Mouse (Mus musculus) midbrain, embryonic 14.5 days (tissue): ENCODE measurements around the gene E2f1. TPM values are rescaled to one million over a fixed set of nuclear protein-coding genes. Genes with fewer than 3 reads are reported as not detected.

Experiments
- ATAC-seq: fragments of 200-750 bp; cut with Nextera tagmentation; 2 replicates; pipeline ENCODE4 v1.8.0; 2017; ENCODE audit warnings: moderate number of reproducible peaks, moderate library complexity; ENCODE audit not compliant: low FRiP score, low TSS enrichment
- DNase-seq: peaks from one replicate; pipeline ENCODE4 v3.0.0-alpha.2; 2015
- H3K27ac ChIP-seq: fragments of 300-500 bp; sonication (generic); replicated peaks from 2 replicates; pipeline ENCODE4 v1.5.1; 2014; ENCODE audit warnings: mild to moderate bottlenecking, low read depth, low read length, moderate library complexity
- H3K27me3 ChIP-seq: fragments of 300-500 bp; sonication (generic); 2 replicates; pipeline ENCODE4 v1.6.1; 2014; ENCODE audit warnings: low read length, control low read depth, mixed read lengths; ENCODE audit not compliant: control insufficient read depth, insufficient read depth
- H3K36me3 ChIP-seq: fragments of 300-500 bp; sonication (generic); 2 replicates; pipeline ENCODE4 v1.6.1; 2014; ENCODE audit warnings: low read length, control low read depth; ENCODE audit not compliant: control insufficient read depth, insufficient read depth
- H3K4me1 ChIP-seq: fragments of 300-500 bp; sonication (generic); 2 replicates; pipeline ENCODE4 v1.6.1; 2014; ENCODE audit warnings: mild to moderate bottlenecking, antibody characterized with exemption, low read length, control low read depth; ENCODE audit not compliant: control insufficient read depth, insufficient read depth
- H3K4me2 ChIP-seq: fragments of 300-500 bp; sonication (generic); 2 replicates; pipeline ENCODE4 v1.6.1; 2014; ENCODE audit warnings: mild to moderate bottlenecking, low read length, moderate library complexity
- H3K4me3 ChIP-seq: fragments of 300-500 bp; sonication (generic); replicated peaks from 2 replicates; pipeline ENCODE4 v1.5.1; 2014; ENCODE audit warnings: low read depth, low read length
- H3K9ac ChIP-seq: fragments of 300-500 bp; sonication (generic); replicated peaks from 2 replicates; pipeline ENCODE4 v1.6.1; 2014; ENCODE audit warnings: mild to moderate bottlenecking, low read length, moderate library complexity
- H3K9me3 ChIP-seq: fragments of 300-500 bp; sonication (generic); 2 replicates; pipeline ENCODE4 v1.6.1; 2016; ENCODE audit warnings: low read length, control low read depth, mixed read lengths; ENCODE audit not compliant: control insufficient read depth
- WGBS: fragments of 180-500 bp; shearing (Covaris S2); extraction: QIAGEN DNeasy Blood & Tissue Kit; methylation state at CpG from one replicate; pipeline ENCODE4 v1.1.7; 2014; 5-methylcytosine and 5-hydroxymethylcytosine counted together
- polyA plus RNA-seq: library from polyadenylated mRNA; unstranded; fragments of >200 nt; fragmentation: Nextera tagmentation; extraction: Ambion mirVana; gene quantifications from 2 replicates; pipeline ENCODE4 v1.2.1, GENCODE M21; 2014

Gene E2f1
- polyA plus RNA-seq, 1 experiment from 2014 or later = 3.2 TPM

DNA sequence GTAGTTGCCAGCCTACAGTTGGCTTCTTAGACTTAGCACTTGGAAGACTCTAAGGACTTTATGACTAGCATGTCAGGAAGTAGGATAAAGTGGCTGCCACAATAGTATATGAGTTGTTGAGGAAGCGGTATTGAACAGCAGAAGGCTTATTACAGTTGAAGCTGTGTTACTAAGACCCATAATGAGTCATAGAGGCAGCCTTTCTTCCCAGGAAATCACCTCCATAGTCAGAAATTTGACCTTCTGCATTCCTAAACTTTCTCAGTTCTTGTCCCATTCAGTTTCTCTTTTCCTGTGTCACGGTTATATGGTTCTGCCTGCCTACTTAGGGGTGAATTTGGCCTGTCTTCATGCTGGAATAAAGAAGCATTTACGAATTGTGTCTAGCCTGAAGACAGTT, 52.7 kb downstream of the E2f1 start:
- DNase-seq (no peak), ATAC-seq (no peak)
- Histone ChIP-seq H3K27me3 (no peaks in the 10 kb centered on the region), H3K9ac (no peak overlapping the region), H3K4me2 (no peak overlapping the region), H3K27ac (no peak overlapping the region), H3K36me3 (peaks cover 53% of the 10 kb centered on the region), H3K4me1 (no peaks in the 10 kb centered on the region), H3K9me3 (no peaks in the 10 kb centered on the region), H3K4me3 (no peak overlapping the region)
- WGBS = 95% methylated on average over 3 of the region's 3 CpGs

GRCm38 (mm10) chr2:154510141-154510540, 59.6 kb downstream of the E2f1 start:
- Histone ChIP-seq H3K9me3 (no peaks in the 10 kb centered on the region), H3K4me3 (no peak overlapping the region), H3K9ac (no peak overlapping the region), H3K4me1 (no peaks in the 10 kb centered on the region), H3K27me3 (no peaks in the 10 kb centered on the region), H3K36me3 (peaks cover 40% of the 10 kb centered on the region), H3K4me2 (no peak overlapping the region), H3K27ac (no peak overlapping the region)
- no peak for DNase-seq
- ATAC-seq = no peak
- 93% methylated on average over 3 of the region's 3 CpGs for WGBS

Other genes starting within 250 kb of the E2f1 start
- gene Cdk5rap1, start 196.9 kb downstream of the E2f1 start, polyA plus RNA-seq = 11.0 and 22.9 TPM in 2 replicates
- gene Snta1, start 161.8 kb downstream of the E2f1 start, polyA plus RNA-seq = 4.0 and 5.8 TPM in 2 replicates
- 45.5 and 65.6 TPM in 2 replicates for gene Cbfa2t2, start 133.4 kb downstream of the E2f1 start, polyA plus RNA-seq
- gene 1700003F12Rik, start 22.8 kb downstream of the E2f1 start, polyA plus RNA-seq = 1.1 and 2.1 TPM in 2 replicates
- 0.19 and 0.28 TPM in 2 replicates for gene Actl10, start 18.1 kb downstream of the E2f1 start, polyA plus RNA-seq
- 15.1 and 16.0 TPM in 2 replicates for gene Necab3, start 11.0 kb downstream of the E2f1 start, polyA plus RNA-seq
- gene Pxmp4, start 33.8 kb upstream of the E2f1 start, polyA plus RNA-seq = 14.2 and 15.0 TPM in 2 replicates
- gene Zfp341, start 43.4 kb upstream of the E2f1 start, polyA plus RNA-seq = 2.2 and 2.6 TPM in 2 replicates
- 0.50 and 1.6 TPM in 2 replicates for gene 4930519P11Rik, start 43.5 kb upstream of the E2f1 start, polyA plus RNA-seq
- 20.4 and 32.4 TPM in 2 replicates for gene Chmp4b, start 81.8 kb upstream of the E2f1 start, polyA plus RNA-seq
- gene Gm14214, start 200.1 kb upstream of the E2f1 start, polyA plus RNA-seq = not detected in 2 replicates
- gene Raly, start 221.2 kb upstream of the E2f1 start, polyA plus RNA-seq = 58.3 and 194 TPM in 2 replicates
- 3.8 TPM in 1 of 2 replicates, not detected in the other for gene a, start 221.5 kb upstream of the E2f1 start, polyA plus RNA-seq